Mouse (Mus musculus) spleen, adult 2 months (tissue): Measurements from ENCODE around the gene Rad9b. TPM values are rescaled to one million over a fixed set of nuclear protein-coding genes. Genes with fewer than 3 reads are reported as not detected.

Experiments
- DNase-seq, 2 experiments: peaks; one replicate each; pipeline versions ENCODE4 v3.0.0 to v3.0.0-alpha.2; 2012 to 2021; ENCODE audit warnings: low spot score in 2 of 2, low read depth in 1 of 2
- H3K27ac ChIP-seq: fragments of 200-500 bp; 2 replicates; pipeline ENCODE4 v1.5.1; 2012; ENCODE audit warnings: low read length, inconsistent platforms; ENCODE audit not compliant: insufficient read depth
- H3K27me3 ChIP-seq: fragments of 200-500 bp; 2 replicates; pipeline ENCODE4 v1.6.1; 2012; ENCODE audit warnings: mild to moderate bottlenecking, moderate library complexity, low read length, inconsistent platforms; ENCODE audit not compliant: control insufficient read depth, insufficient read depth
- H3K36me3 ChIP-seq: fragments of 200-500 bp; 2 replicates; pipeline ENCODE4 v1.6.1; 2012; ENCODE audit warnings: mild to moderate bottlenecking, low read length, inconsistent platforms; ENCODE audit not compliant: control insufficient read depth, insufficient read depth
- H3K4me1 ChIP-seq: fragments of 200-500 bp; 2 replicates; pipeline ENCODE4 v1.6.1; 2011; ENCODE audit warnings: inconsistent platforms; ENCODE audit not compliant: control insufficient read depth, insufficient read depth, insufficient read length
- H3K4me3 ChIP-seq: fragments of 200-500 bp; 2 replicates; pipeline ENCODE4 v1.5.1; 2011; ENCODE audit warnings: mild to moderate bottlenecking, inconsistent platforms; ENCODE audit not compliant: insufficient read depth, insufficient read length; ENCODE audit errors: extremely low read depth
- CTCF ChIP-seq: fragments of 200-500 bp; IDR thresholded peaks from 2 replicates; pipeline ENCODE4 v1.5.1; 2011; ENCODE audit warnings: mild to moderate bottlenecking, inconsistent platforms; ENCODE audit not compliant: insufficient read depth, insufficient read length, insufficient replicate concordance; ENCODE audit errors: extremely low read depth
- POLR2A ChIP-seq: fragments of 200-500 bp; IDR thresholded peaks from 2 replicates; pipeline ENCODE4 v1.6.1; 2011; ENCODE audit warnings: low read depth, low read length, inconsistent platforms
- WGBS: fragments of 180-500 bp; shearing (Covaris S2); methylation state at CpG from one replicate; pipeline ENCODE4 v1.1.7; 2018; 5-methylcytosine and 5-hydroxymethylcytosine counted together
- polyA plus RNA-seq: library from polyadenylated mRNA; depleted of rRNA; stranded (reverse); fragments of >200 nt; gene quantifications from 2 replicates; pipeline ENCODE4 v1.2.3, GENCODE M21; 2012

The Rad9b gene
- polyA plus RNA-seq, 1 experiment: 3.8 TPM

GRCm38 (mm10) chr5:122336554-122337294 is 17.3 kb downstream of the Rad9b start:
- no peak for TF ChIP-seq POLR2A
- TF ChIP-seq CTCF: no peak
- 86% methylated on average over 7 of the region's 7 CpGs for WGBS

GRCm38 (mm10) chr5:122334682-122335081 is 19.4 kb downstream of the Rad9b start:
- WGBS: 62% methylated on average over 3 of the region's 3 CpGs
- TF ChIP-seq CTCF: no peak
- TF ChIP-seq POLR2A: no peak
- Histone ChIP-seq H3K4me3 (no peak overlapping the region), H3K36me3 (no peaks in the 10 kb centered on the region), H3K27ac (no peak overlapping the region), H3K4me1 (no peaks in the 10 kb centered on the region), H3K27me3 (no peaks in the 10 kb centered on the region)
- no peak for DNase-seq

More at GRCm38 (mm10) chr5:122336554-122337294, 17.3 kb downstream of the Rad9b start:
- H3K27me3 ChIP-seq: no peaks in the 10 kb centered on the region
- H3K27ac ChIP-seq: no peak overlapping the region
- no peak overlapping the region for H3K4me3 ChIP-seq
- no peaks in the 10 kb centered on the region for H3K36me3 ChIP-seq
- no peak for DNase-seq
- H3K4me1 ChIP-seq: no peaks in the 10 kb centered on the region

DNA sequence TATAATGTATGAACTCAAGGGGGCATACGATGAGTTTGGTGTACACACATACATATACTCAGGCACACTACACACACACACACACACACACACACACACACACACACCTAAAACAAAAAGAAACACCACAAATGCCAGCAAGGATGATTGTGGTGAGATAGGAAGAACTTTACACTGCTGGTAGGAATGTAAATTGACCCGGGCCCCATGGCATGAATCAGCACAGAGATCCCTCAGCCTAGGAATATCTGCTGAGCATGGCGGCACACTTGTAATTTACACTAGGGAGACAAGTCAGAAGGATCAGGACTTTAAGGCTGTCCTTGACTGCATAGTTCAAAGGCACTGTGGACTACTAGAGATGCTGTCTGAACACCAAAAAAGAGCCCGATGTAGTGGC is 23.8 kb downstream of the Rad9b start:
- no peak overlapping the region for H3K27ac ChIP-seq
- 81% methylated on average over 4 of the region's 4 CpGs for WGBS
- H3K4me3 ChIP-seq: no peak overlapping the region
- H3K36me3 ChIP-seq: peaks cover 5% of the 10 kb centered on the region
- DNase-seq: no peak
- H3K4me1 ChIP-seq: no peaks in the 10 kb centered on the region
- TF ChIP-seq POLR2A (no peak), CTCF (no peak)
- H3K27me3 ChIP-seq: no peaks in the 10 kb centered on the region

DNA sequence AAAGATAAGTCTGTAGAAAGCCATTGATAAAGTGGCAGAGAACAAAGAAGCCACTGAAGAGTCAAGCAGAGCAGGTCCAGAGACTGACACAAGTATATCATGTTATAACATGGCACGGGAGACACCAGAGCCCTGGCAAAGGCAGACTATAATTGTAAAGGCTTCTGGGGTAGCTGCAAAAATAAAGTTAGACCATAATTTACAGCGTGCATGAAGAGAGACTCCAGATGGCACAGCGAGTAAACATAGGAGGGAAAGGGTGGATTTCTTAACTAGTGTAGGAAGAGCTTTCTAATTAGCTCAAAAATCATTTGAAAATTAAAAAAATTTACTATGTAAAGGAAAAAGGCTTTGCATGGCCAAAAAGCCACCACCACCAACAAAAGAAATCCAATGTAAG is 26.8 kb downstream of the Rad9b start:
- no peak overlapping the region for H3K27ac ChIP-seq
- no peaks in the 10 kb centered on the region for H3K27me3 ChIP-seq
- no peaks in the 10 kb centered on the region for H3K4me1 ChIP-seq
- TF ChIP-seq POLR2A (no peak), CTCF (no peak)
- no peak for DNase-seq
- WGBS: 92% methylated on average over 3 of the region's 3 CpGs
- no peak overlapping the region for H3K4me3 ChIP-seq
- H3K36me3 ChIP-seq: peaks cover 16% of the 10 kb centered on the region

DNA sequence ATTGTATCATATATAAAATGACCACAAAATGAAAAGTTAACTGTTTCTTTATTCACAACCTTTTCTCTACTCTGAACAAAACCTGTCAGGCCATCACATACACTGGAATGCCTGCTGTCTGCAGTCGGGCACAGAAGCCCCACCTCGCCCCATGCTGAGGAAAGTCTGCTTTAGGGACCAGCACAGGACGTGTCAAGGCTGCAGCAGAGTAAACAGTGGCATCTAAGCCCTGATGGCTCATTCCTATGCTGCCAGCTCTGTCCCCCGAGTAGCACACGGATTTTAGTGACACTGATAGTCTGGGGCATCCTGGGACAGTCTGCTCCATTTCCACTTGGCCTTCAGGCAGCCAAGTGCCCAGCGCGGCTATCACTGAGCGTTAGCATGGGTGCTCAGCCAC is 28.6 kb downstream of the Rad9b start:
- WGBS: 92% methylated on average over 8 of the region's 8 CpGs
- TF ChIP-seq CTCF (no peak), POLR2A (no peak)
- H3K27ac ChIP-seq: no peak overlapping the region
- no peaks in the 10 kb centered on the region for H3K27me3 ChIP-seq
- peaks cover 28% of the 10 kb centered on the region for H3K36me3 ChIP-seq
- H3K4me3 ChIP-seq: no peak overlapping the region
- H3K4me1 ChIP-seq: no peaks in the 10 kb centered on the region
- no peak for DNase-seq

DNA sequence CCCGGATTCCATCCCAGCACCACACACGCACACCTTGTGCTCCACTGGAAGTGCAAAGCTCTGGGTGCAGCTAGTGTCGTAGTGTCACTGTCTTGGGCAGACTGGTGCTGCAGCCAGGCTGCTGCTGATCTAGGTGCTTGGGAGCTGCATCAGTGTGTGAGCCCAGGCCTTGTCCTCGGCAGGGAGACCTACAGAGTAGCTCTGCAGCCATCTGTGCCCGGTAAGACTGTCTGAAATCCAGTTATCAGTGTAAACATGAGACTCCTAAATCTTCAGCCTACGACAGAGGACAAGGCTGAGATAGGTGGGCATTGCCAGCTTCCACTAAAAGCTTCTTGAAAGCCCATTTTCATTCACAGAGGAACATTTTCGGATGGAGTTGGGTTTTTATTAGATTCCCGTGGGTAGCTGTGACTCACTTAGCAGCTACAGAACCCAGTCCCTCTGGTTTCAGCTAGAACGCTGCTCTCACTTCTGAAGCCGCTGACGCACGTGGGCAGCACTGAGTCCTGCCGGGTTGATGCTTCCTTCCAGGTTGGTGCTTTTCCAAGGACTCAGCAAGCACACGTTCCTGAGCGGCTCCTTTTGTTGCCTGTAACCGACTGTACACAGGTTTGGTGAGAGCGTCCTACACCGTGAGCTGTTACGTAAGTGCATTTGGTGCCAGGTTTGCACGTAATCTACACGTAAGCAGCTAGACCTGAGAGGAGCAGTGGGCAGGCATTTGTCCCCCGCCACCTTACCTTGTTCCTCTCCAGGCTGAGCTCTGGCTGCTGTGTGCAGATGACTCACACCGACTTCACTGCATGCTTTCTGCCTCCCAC is 29.2 kb downstream of the Rad9b start:
- Histone ChIP-seq H3K27me3 (no peaks in the 10 kb centered on the region), H3K36me3 (peaks cover 34% of the 10 kb centered on the region), H3K4me1 (no peaks in the 10 kb centered on the region), H3K27ac (no peak overlapping the region), H3K4me3 (no peak overlapping the region)
- TF ChIP-seq CTCF (no peak), POLR2A (no peak)
- DNase-seq: no peak
- WGBS: 90% methylated on average over 23 of the region's 23 CpGs
